Mouse (Mus musculus): ENCODE data around the gene Mxd4.

The Mxd4 gene

GRCm38 (mm10) chr5:34196423-34196822 lies 8.9 kb upstream of the Mxd4 start:
- DNase-seq (ENCODE audit: low read depth, low spot score): no peak

GRCm38 (mm10) chr5:34195786-34196185 lies 8.3 kb upstream of the Mxd4 start:
- no peak for DNase-seq (ENCODE audit: low read depth, low spot score)

- DNase-seq (ENCODE audit: low read depth, low spot score): no peak
These were observed 7.6 kb upstream of the Mxd4 start for GRCm38 (mm10) chr5:34194975-34195662.

- no peak for DNase-seq (ENCODE audit: low read depth, low spot score)
These were observed 6.9 kb upstream of the Mxd4 start for GRCm38 (mm10) chr5:34194426-34194825.

- DNase-seq (ENCODE audit: low read depth, low spot score): no peak
These were observed 4.3 kb upstream of the Mxd4 start for GRCm38 (mm10) chr5:34191843-34192242.

GRCm38 (mm10) chr5:34191021-34191420 lies 3.5 kb upstream of the Mxd4 start:
- DNase-seq (ENCODE audit: low read depth, low spot score): no peak

- DNase-seq (ENCODE audit: low read depth, low spot score): no peak
These were observed 2.0 kb upstream of the Mxd4 start for GRCm38 (mm10) chr5:34189521-34189920.

GRCm38 (mm10) chr5:34188856-34189255 lies 1.3 kb upstream of the Mxd4 start:
- no peak for DNase-seq (ENCODE audit: low read depth, low spot score)

GRCm38 (mm10) chr5:34186961-34187391 lies 544 bp downstream of the Mxd4 start:
- DNase-seq (ENCODE audit: low read depth, low spot score): no peak

- no peak for DNase-seq (ENCODE audit: low read depth, low spot score)
These were observed 1.1 kb downstream of the Mxd4 start for GRCm38 (mm10) chr5:34186391-34186790.

- no peak for DNase-seq (ENCODE audit: low read depth, low spot score)
These were observed 1.7 kb downstream of the Mxd4 start for GRCm38 (mm10) chr5:34185791-34186190.

GRCm38 (mm10) chr5:34185051-34185580 lies 2.4 kb downstream of the Mxd4 start:
- DNase-seq (ENCODE audit: low read depth, low spot score): no peak

- DNase-seq (ENCODE audit: low read depth, low spot score): no peak
These were observed 3.5 kb downstream of the Mxd4 start for GRCm38 (mm10) chr5:34183976-34184375.

GRCm38 (mm10) chr5:34183156-34183880 lies 4.2 kb downstream of the Mxd4 start:
- DNase-seq (ENCODE audit: low read depth, low spot score): no peak

- DNase-seq (ENCODE audit: low read depth, low spot score): no peak
These were observed 5.0 kb downstream of the Mxd4 start for GRCm38 (mm10) chr5:34182486-34182885.

- DNase-seq (ENCODE audit: low read depth, low spot score): no peak
These were observed 9.7 kb downstream of the Mxd4 start for GRCm38 (mm10) chr5:34177821-34178220.

GRCm38 (mm10) chr5:34177091-34177490 lies 10.4 kb downstream of the Mxd4 start:
- DNase-seq (ENCODE audit: low read depth, low spot score): no peak

- DNase-seq (ENCODE audit: low read depth, low spot score): no peak
These were observed 10.8 kb downstream of the Mxd4 start for GRCm38 (mm10) chr5:34176691-34177090.

- DNase-seq (ENCODE audit: low read depth, low spot score): no peak
These were observed 12.2 kb downstream of the Mxd4 start for GRCm38 (mm10) chr5:34175403-34175694.

- DNase-seq (ENCODE audit: low read depth, low spot score): no peak
These were observed 12.7 kb downstream of the Mxd4 start for GRCm38 (mm10) chr5:34174550-34175402.

- DNase-seq (ENCODE audit: low read depth, low spot score): no peak
These were observed 13.5 kb downstream of the Mxd4 start for GRCm38 (mm10) chr5:34174021-34174420.

GRCm38 (mm10) chr5:34170726-34171125 lies 16.8 kb downstream of the Mxd4 start:
- DNase-seq (ENCODE audit: low read depth, low spot score): no peak
